21 mouse cellular contexts compared by ENCODE assay signal in genomic region chr4:142061485-142062240, GRCm38 (mm10). TPM values are rescaled to one million over a fixed set of nuclear protein-coding genes. Genes with fewer than 3 reads are reported as not detected.
DNase-seq lines count a peak whose midpoint lies in the region; ATAC-seq and TF ChIP-seq lines count a peak whose summit lies in the region.
"Had no signal": no experiment of that assay in that cellular context is flagged by ENCODE, and none has a peak within 500 bp of the region (broad histone marks: within the 10 kb centered on the region; RNA-seq: fewer than 3 reads in every experiment).

No protein-coding gene starts in this region.

- TF ChIP-seq POLR2A in ES-Bruce4 (IDR thresholded peaks at IDR 0.05; ENCODE audit: insufficient read depth, low read length): no peak

- no peak overlapping the region for H3K9ac ChIP-seq in hindbrain, embryonic 11.5 days (ENCODE audit: low read depth, low read length)
- H3K9ac ChIP-seq in ES-Bruce4 (ENCODE audit: low read depth, poor library complexity, severe bottlenecking): no peak overlapping the region
- H3K9ac ChIP-seq in intestine, postnatal 0 days (ENCODE audit: low read depth, low read length): no peak overlapping the region
- H3K9ac ChIP-seq: hindbrain, embryonic 15.5 days; liver, embryonic 15.5 days had no signal

- H3K36me3 ChIP-seq in hindbrain, embryonic 10.5 days: no peaks in the 10 kb centered on the region
- no peaks in the 10 kb centered on the region for H3K36me3 ChIP-seq in hindbrain, embryonic 11.5 days (ENCODE audit: control insufficient read depth, insufficient read depth, low read length)
- no peaks in the 10 kb centered on the region for H3K36me3 ChIP-seq in ES-Bruce4 (ENCODE audit: control insufficient read depth, insufficient read depth, low read length, poor library complexity, severe bottlenecking)
- H3K36me3 ChIP-seq in intestine, postnatal 0 days (ENCODE audit: control insufficient read depth, insufficient read depth): 0 out of 2 replicates have a peak, but pooled peaks cover 4% of the 10 kb centered on the region
- H3K36me3 ChIP-seq: G1E; hindbrain, embryonic 15.5 days; liver, embryonic 15.5 days; midbrain, embryonic 10.5 days had no signal

- peaks cover 13% of the 10 kb centered on the region; the same call in 1 of the 2 replicates for H3K27me3 ChIP-seq in hindbrain, embryonic 10.5 days (ENCODE audit: insufficient read depth, poor library complexity, severe bottlenecking)
- no peaks in the 10 kb centered on the region for H3K27me3 ChIP-seq in hindbrain, embryonic 11.5 days (ENCODE audit: control insufficient read depth, insufficient read depth, low read length)
- H3K27me3 ChIP-seq in ES-Bruce4 (ENCODE audit: control insufficient read depth, insufficient read depth, low read length, poor library complexity, severe bottlenecking): no peaks in the 10 kb centered on the region
- H3K27me3 ChIP-seq in intestine, postnatal 0 days (replicated peaks; ENCODE audit: control insufficient read depth, insufficient read depth, low read length): no peaks in the 10 kb centered on the region
- H3K27me3 ChIP-seq: hindbrain, embryonic 15.5 days had no signal

- TF ChIP-seq EP300 in ES-Bruce4 (IDR thresholded peaks at IDR 0.05; ENCODE audit: insufficient read depth, low read depth, low read length): peak; percentile 82; the same call in 1 of the 2 replicates

- H3K4me3 ChIP-seq in hindbrain, embryonic 10.5 days: no peak overlapping the region
- H3K4me3 ChIP-seq in hindbrain, embryonic 11.5 days (ENCODE audit: low read depth, low read length): no peak overlapping the region
- no peak overlapping the region for H3K4me3 ChIP-seq in ES-Bruce4 (ENCODE audit: low read depth, low read length)
- H3K4me3 ChIP-seq in intestine, postnatal 0 days (ENCODE audit: low read depth, low read length): no peak overlapping the region
- H3K4me3 ChIP-seq: hindbrain, embryonic 15.5 days; liver, embryonic 15.5 days; midbrain, embryonic 10.5 days; myocyte had no signal

- no peaks in the 10 kb centered on the region for H3K9me3 ChIP-seq in hindbrain, embryonic 10.5 days
- no peaks in the 10 kb centered on the region for H3K9me3 ChIP-seq in hindbrain, embryonic 11.5 days (ENCODE audit: control insufficient read depth, low read length)
- H3K9me3 ChIP-seq in ES-Bruce4 (replicated peaks; ENCODE audit: control insufficient read depth, insufficient read depth, low read length, poor library complexity, severe bottlenecking): no peaks in the 10 kb centered on the region
- H3K9me3 ChIP-seq in intestine, postnatal 0 days (ENCODE audit: control insufficient read depth): no peaks in the 10 kb centered on the region
- H3K9me3 ChIP-seq: hindbrain, embryonic 15.5 days; liver, embryonic 15.5 days; midbrain, embryonic 10.5 days had no signal

- peak; percentile 90 for DNase-seq in heart, adult 11 months
- DNase-seq in heart, adult 9 months (ENCODE audit: low spot score in 2 of 2): no peak
- DNase-seq in hindbrain, embryonic 10.5 days (ENCODE audit: low spot score): no peak
- DNase-seq in hindbrain, embryonic 11.5 days (ENCODE audit: low spot score): no peak
- no peak for DNase-seq in layer of hippocampus, adult 8-10 months (ENCODE audit: low spot score in 2 of 2)
- DNase-seq: adrenal gland, postnatal 10 days; B cell, adult 2 months; cerebellum, postnatal 14 days; gastrocnemius, postnatal 25 days; kidney, postnatal 10 days; layer of hippocampus, adult 9-11 months; thymus, postnatal 14 days had no signal

- H3K27ac ChIP-seq in hindbrain, embryonic 10.5 days: peak overlapping the region; percentile 14; the same call in 1 of the 2 replicates
- no peak overlapping the region for H3K27ac ChIP-seq in hindbrain, embryonic 11.5 days (ENCODE audit: low read depth, low read length)
- H3K27ac ChIP-seq in ES-Bruce4 (ENCODE audit: insufficient read depth, low read length): peak overlapping the region; percentile 63
- peak overlapping the region; percentile 84 for H3K27ac ChIP-seq in intestine, postnatal 0 days (ENCODE audit: low read depth, low read length)
- H3K27ac ChIP-seq: hindbrain, embryonic 15.5 days had no signal

- H3K4me2 ChIP-seq in hindbrain, embryonic 11.5 days (replicated peaks; ENCODE audit: low read depth, low read length): no peak overlapping the region
- H3K4me2 ChIP-seq in intestine, postnatal 0 days (replicated peaks; ENCODE audit: low read depth): no peak overlapping the region
- H3K4me2 ChIP-seq: hindbrain, embryonic 15.5 days; liver, embryonic 15.5 days had no signal

- TF ChIP-seq CTCF in ES-Bruce4 (IDR thresholded peaks at IDR 0.05; ENCODE audit: low read depth, low read length): no peak
- TF ChIP-seq CTCF in intestine, postnatal 0 days (IDR thresholded peaks at IDR 0.05; ENCODE audit: low read depth): no peak

- 73% methylated on average over 23 of the region's 23 CpGs for whole genome bisulfite sequencing in hindbrain, embryonic 10.5 days
- WGBS in hindbrain, embryonic 11.5 days: 72% methylated on average over 23 of the region's 23 CpGs
- WGBS in intestine, postnatal 0 days: 72% methylated on average over 23 of the region's 23 CpGs

- H3K4me1 ChIP-seq in hindbrain, embryonic 10.5 days (replicated peaks): peaks cover 47% of the 10 kb centered on the region
- H3K4me1 ChIP-seq in hindbrain, embryonic 11.5 days (replicated peaks; ENCODE audit: control insufficient read depth, insufficient read depth, low read length): no peaks in the 10 kb centered on the region
- peaks cover 31% of the 10 kb centered on the region for H3K4me1 ChIP-seq in ES-Bruce4 (ENCODE audit: control insufficient read depth, insufficient read depth, low read length)
- H3K4me1 ChIP-seq in intestine, postnatal 0 days (replicated peaks; ENCODE audit: control insufficient read depth, insufficient read depth, low read length): peaks cover 17% of the 10 kb centered on the region; the same call in 1 of the 2 replicates

- ATAC-seq in hindbrain, embryonic 11.5 days (ENCODE audit: low FRiP score): no peak
- no peak for ATAC-seq in intestine, postnatal 0 days
- ATAC-seq in inflammation-experienced regulatory T-cells, adult 6 months: no peak

RNA-seq across cellular contexts. Expression of gene Tmem51, which starts 22.4 kb away (rescaled TPM):
- 9.2 and 12.1 TPM in 2 replicates for polyA plus RNA-seq in hindbrain, embryonic 10.5 days (2016; fragmentation: Nextera tagmentation; extraction: Ambion mirVana)
- polyA plus RNA-seq in hindbrain, embryonic 11.5 days (2014; fragmentation: Nextera tagmentation; extraction: Ambion mirVana): 7.3 and 8.1 TPM in 2 replicates
- 16.8 and 18.9 TPM in 2 replicates for polyA plus RNA-seq in ES-Bruce4 (2011; ENCODE audit: insufficient read depth, insufficient read length, low read depth, missing spikeins)
- polyA plus RNA-seq in intestine, postnatal 0 days (2015; fragmentation: Nextera tagmentation; extraction: Ambion mirVana): 212 and 256 TPM in 2 replicates
- 1 to 10 TPM; 3.4 to 7.1 (median 6.0) TPM for total RNA-seq in layer of hippocampus, adult 8-10 months (2022)
- polyA plus RNA-seq in inflammation-experienced regulatory T-cells, adult 6 months (2017; shearing (Covaris generic)): 1 to 10 TPM in 1 of 3 experiments, under 1 TPM in 2; 0.17 to 1.4 (median 0.50) TPM
- polyA plus RNA-seq: G1E, myocyte had no signal

RNA-seq across cellular contexts. Expression of gene Fhad1, which starts 46.8 kb away (rescaled TPM):
- 2.3 and 4.1 TPM in 2 replicates for polyA plus RNA-seq in hindbrain, embryonic 10.5 days (2016; fragmentation: Nextera tagmentation; extraction: Ambion mirVana)
- polyA plus RNA-seq in hindbrain, embryonic 11.5 days (2014; fragmentation: Nextera tagmentation; extraction: Ambion mirVana): 3.5 and 4.0 TPM in 2 replicates
- 1.5 and 2.1 TPM in 2 replicates for polyA plus RNA-seq in ES-Bruce4 (2011; ENCODE audit: insufficient read depth, insufficient read length, low read depth, missing spikeins)
- polyA plus RNA-seq in intestine, postnatal 0 days (2015; fragmentation: Nextera tagmentation; extraction: Ambion mirVana): 1.2 and 1.4 TPM in 2 replicates
- total RNA-seq in layer of hippocampus, adult 8-10 months (2022): 10 to 100 TPM in 1 of 4 experiments, 1 to 10 TPM in 3; 6.9 to 10.4 (median 9.0) TPM
- polyA plus RNA-seq in inflammation-experienced regulatory T-cells, adult 6 months (2017; shearing (Covaris generic)): 1 to 10 TPM in 2 of 3 experiments, not detected in 1; 2.2 to 2.6 TPM
- total RNA-seq: neutrophil, adult 5-6 weeks had no signal
- polyA plus RNA-seq: G1E had no signal

Comparison
In these comparisons a context has a peak if more than half of its experiments do, and no peak if none do; other contexts are left out.
1. RNA of gene Tmem51, which starts 22.4 kb away (polyA plus RNA-seq): 212 to 256 TPM in intestine, postnatal 0 days; 16.8 to 18.9 TPM in ES-Bruce4, 9.2 to 12.1 TPM in hindbrain, embryonic 10.5 days, 7.3 to 8.1 TPM in hindbrain, embryonic 11.5 days and 0.17 to 1.4 TPM in inflammation-experienced regulatory T-cells, adult 6 months; every median in the first group is over 10 times any median in the second.